Mouse (Mus musculus) CD4-positive, CD25-positive, alpha-beta regulatory T cell, adult 4 months (primary cell): Measurements from ENCODE around the gene St3gal3. TPM values are rescaled to one million over a fixed set of nuclear protein-coding genes. Genes with fewer than 3 reads are reported as not detected.

ENCODE experiments used
- ATAC-seq: one replicate; pipeline ENCODE4 v1.8.0; 2017
- polyA plus RNA-seq, 2 experiments: library from polyadenylated mRNA; unstranded; fragments of 100-300 nt; shearing (Covaris generic); gene quantifications; one replicate each; pipeline ENCODE4 v1.2.1; 2017

Gene St3gal3
- polyA plus RNA-seq, 2 experiments from 2014 or later, result 0.38 to 0.52 TPM

DNA sequence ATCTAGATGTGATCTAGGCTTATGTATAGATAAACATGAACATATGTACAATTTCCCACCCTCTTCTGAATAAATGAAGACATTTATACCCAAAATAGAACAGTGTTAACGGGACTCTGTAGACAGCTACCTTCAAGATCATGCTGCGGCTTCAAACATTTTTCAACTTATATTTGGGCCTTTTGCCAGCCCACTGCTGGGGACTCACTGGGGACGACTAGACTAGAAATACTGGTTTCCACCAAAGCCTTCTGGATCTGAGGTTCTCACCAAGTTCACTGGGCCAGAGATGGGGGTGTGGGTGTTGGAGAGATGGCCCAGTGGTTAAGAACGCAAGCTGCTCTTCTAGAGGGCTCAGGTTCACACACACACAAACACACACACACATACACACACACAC is 49.7 kb downstream of the St3gal3 start:
- no peak for ATAC-seq

DNA sequence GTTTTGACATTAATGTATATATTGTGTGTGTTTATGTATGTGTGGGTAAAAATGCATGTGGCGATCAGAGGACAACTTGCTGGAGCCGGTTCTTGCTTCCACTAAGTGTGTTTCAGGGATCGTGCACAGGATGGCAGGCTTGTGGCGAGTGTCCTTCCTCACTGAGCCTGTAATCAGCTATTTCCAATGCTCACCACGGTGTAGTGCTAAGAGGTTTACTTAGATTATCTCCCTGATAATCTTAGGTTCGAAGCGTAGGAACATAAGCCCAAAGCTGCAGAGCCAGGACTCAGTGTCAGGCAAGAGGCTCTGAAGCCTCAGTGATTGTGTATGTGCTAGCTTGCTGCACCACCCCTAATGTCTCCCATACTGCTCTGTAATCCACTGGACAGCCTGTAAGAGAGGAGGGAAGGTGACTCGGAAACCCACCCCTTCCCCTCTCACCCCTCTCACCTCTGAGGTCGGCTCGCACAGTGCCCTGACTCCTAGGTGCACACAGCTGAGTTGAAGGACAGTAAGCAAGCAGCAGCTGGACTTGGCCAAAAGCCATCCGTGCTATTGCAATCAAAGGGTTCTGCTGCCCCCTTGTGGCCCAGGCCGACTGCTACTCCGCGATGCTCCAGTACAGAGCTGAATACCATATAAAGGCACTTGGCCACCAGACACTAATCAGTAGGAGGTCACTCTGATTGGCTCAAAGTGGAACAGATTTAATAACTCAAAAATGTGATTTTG is 51.3 kb downstream of the St3gal3 start:
- ATAC-seq, result peak; percentile 69

GRCm38 (mm10) chr4:118081608-118082331 is 52.9 kb downstream of the St3gal3 start:
- no peak for ATAC-seq

DNA sequence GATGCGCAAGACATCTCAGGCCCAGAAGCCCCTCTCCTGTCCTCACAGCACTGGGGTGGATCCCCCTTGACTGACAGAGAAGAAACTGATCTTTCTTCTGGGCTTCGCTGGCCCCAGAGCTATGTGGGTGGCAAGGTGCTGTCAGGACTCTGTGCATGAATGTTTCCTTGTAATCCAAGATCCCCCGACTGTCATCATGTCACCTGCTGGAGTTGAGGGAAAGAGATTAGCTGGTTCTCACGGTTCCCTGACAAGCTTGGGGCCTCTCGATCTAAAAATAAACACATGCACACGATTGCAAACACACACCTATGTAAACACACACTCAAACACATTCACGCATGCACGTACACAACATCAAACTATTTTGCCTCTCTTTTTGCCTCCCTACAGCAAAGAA is 54.2 kb downstream of the St3gal3 start:
- no peak for ATAC-seq

DNA sequence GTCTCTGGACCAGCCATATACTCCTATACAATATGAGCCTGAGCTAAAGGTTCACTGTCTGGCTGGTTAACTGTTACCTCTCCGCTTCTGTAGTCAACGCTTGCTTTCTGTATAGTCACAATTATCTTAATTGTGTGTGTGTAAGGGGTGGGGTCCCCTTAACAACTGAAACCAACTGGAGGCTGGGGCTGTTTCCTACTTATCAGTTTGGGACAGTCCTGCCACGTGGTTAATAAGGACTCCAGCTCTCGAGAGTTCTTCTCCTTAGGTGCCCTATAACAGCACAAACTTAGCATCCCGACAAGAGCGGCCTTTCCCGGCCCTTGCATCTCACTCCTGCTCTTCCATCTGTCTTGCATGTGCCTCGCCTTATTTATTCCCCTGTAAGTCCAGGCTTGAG is 55.5 kb downstream of the St3gal3 start:
- no peak for ATAC-seq

GRCm38 (mm10) chr4:118078576-118078975 is 56.1 kb downstream of the St3gal3 start:
- ATAC-seq, result peak; percentile 64

- no peak for ATAC-seq
Observed at GRCm38 (mm10) chr4:118077293-118077752, 57.4 kb downstream of the St3gal3 start.

GRCm38 (mm10) chr4:118076648-118077047 is 58.1 kb downstream of the St3gal3 start:
- no peak for ATAC-seq

DNA sequence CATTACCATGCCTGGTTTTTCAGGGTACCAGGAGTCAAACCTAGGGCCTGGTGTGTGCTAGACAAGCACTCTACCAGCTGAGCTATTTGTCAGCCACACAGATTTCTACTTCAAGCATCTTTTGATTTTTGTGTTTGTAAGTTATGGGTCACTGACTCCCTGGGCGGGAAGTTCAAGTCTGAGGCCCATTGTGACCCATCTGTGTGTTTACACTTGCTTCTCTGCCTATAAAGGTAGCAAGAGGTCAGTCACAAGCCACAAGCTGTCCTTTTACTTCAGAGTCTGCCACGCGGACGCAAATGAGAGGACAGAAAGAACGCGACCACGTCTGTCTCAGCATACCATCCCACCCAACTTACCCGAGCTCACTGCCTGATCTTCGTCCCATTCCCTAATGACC is 59.4 kb downstream of the St3gal3 start:
- no peak for ATAC-seq

DNA sequence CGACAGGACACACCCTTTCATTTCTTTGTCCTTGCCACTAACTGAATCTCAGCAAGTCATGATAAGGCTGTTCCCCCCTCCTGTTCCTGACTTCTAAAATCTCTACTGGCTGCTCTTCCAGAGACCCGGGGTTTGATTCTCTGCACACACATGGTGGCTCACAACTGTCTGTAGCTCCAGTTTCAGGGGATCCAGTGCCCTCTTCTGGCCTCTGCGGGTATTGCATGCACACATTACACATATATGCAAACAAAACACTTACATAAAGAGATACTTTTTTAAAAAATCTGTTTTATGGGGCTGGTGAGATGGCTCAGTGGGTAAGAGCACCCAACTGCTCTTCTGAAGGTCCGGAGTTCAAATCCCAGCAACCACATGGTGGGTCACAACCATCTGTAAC is 60.5 kb downstream of the St3gal3 start:
- no peak for ATAC-seq

DNA sequence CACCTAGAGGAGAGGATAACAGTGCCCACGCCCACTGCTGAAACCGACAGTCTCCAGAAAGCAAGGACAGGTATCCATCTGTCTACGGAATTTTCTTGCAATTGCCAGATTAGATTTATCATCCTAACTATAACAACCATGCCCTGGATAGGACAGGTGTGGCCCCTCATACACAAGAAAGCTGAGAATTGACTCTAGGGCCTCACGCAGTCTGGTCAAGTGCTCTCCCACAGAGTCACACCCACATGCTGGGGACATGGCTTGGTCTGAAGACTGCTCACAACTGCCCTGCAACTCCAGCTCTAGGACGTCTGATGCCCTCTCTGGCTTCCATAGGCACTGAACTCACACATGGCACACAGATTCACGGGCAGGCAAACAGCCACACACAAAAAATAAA is 61.6 kb downstream of the St3gal3 start:
- no peak for ATAC-seq

- ATAC-seq, result no peak
Observed at GRCm38 (mm10) chr4:118071891-118072290, 62.8 kb downstream of the St3gal3 start.

DNA sequence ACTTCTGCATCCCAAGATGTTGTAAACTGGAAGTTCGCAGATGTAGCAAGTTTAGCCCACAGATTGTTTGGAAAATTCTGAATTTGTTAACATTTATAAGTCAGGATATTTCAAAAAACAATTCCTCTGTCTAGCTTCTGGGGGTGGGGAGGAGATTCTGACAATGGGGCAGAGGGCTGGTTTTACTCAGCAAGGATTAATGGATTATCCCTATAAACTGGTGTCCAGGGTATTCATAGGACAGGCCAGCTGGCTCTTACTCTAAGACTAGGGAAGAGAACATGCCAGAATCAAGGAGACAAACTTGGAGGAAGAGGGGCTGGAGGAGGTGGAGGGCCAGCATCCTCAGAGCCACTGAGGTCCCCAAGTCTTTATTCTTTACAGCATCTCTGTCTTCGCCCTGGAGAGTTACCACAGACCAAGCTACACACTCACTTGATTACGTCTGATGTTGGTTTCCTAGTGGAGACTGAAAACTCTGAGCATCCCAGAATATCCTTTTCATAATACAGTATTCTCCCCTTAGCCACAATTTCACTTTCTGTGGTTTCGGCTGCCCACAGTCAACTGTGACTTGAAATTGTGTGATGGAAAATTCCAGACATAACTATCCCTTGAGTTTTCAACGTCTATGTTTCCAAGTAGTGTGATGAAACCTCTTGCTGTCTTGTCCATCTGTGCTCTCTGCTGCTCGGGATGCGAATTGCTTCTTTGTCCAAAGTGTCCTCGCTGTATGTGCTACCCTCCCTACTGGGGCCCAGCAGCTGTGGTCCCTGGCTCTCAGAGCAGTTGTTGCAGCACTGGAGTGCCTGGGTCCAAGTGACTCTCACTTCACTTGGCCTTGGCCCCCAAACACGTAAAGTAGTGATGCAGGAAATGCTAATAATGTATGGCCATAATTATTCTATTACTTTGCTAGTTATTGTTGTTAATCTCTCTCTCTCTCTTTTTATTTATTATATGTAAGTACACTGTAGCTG is 64.2 kb downstream of the St3gal3 start:
- no peak for ATAC-seq

DNA sequence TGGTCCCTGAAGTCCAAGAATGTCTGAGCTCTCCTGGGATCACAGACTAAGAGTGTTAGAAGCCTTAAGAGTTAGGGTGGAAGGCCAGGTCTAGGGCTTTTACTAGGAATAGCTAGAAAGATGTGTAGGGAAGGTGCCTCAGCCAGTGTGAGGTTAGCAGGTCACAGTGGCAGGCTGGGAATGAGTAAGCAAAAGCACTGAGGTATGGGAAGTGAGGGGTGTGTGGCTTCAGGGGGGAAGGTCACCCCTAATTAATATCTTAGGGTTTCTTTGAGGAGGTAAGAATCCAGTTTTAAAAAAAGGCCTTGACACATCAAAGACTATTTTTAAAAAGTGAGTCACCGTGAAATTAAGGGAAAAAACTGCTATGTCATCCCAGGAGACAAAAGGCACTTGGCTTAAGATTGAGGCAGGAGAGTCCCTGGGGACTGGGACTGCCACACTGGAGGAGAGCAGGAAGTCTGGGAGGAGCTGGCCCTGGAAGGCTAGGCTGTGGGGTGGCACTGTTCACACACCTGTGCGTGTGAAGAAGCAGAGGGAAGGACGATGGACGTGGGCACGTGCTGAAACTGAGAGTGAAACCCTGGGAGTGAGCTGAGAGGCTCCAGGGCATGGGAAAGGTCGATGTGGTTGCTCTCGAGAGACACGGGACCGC is 72.8 kb downstream of the St3gal3 start:
- no peak for ATAC-seq

GRCm38 (mm10) chr4:118060915-118061530 is 73.7 kb downstream of the St3gal3 start:
- no peak for ATAC-seq

GRCm38 (mm10) chr4:118059816-118060475 is 74.8 kb downstream of the St3gal3 start:
- no peak for ATAC-seq

- no peak for ATAC-seq
Observed at GRCm38 (mm10) chr4:118058116-118058677, 76.5 kb downstream of the St3gal3 start.

- ATAC-seq, result no peak
Observed at GRCm38 (mm10) chr4:118057076-118057475, 77.6 kb downstream of the St3gal3 start.

DNA sequence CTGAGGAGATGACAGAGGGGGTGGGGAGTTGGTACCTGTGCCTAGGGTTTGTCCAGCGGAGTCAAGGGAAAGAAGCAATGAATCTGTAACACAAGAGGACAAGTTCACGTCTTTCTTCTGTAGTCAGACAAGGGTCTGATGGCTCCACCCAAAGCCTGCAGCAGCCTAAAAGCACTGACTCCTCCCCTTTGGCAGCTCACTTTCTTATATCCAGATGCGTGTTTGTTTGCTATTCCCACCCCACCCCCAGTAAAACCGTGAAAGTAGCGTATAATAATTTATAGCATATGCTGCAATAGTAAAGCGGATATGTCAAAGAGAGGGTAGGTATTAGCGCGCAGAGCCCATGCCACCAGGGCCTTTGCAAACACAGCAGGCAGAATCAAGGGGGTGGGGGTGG is 80.1 kb downstream of the St3gal3 start:
- ATAC-seq, result no peak

GRCm38 (mm10) chr4:118053904-118054303 is 80.8 kb downstream of the St3gal3 start:
- no peak for ATAC-seq
